Mouse (Mus musculus): ENCODE measurements around the gene Cyp2j6. TPM values are rescaled to one million over a fixed set of nuclear protein-coding genes. Genes with fewer than 3 reads are reported as not detected.
"Not testable (repeated sequence)": the region's sequence is repeated elsewhere in the genome, so short reads cannot be mapped to it uniquely, and the experiment has no call there.

Cyp2j6 gene
- total RNA-seq (2015; ENCODE audit: low replicate concordance) (1.5 TPM in 1 of 2 replicates, not detected in the other), total RNA-seq (2017; ENCODE audit: low replicate concordance) (0.09 TPM in 1 of 2 replicates, not detected in the other)

- no peak for ATAC-seq (replicated peaks; ENCODE audit: low FRiP score, poor library complexity, severe bottlenecking)
Measured at GRCm38 (mm10) chr4:96553133-96553819, at the start of gene Cyp2j6. Gene Cyp2j6 (minus strand): TSS chr4:96553661.

GRCm38 (mm10) chr4:96591791-96592150 lies 38.3 kb upstream of the Cyp2j6 start:
- no peak for ATAC-seq (replicated peaks; ENCODE audit: low FRiP score, poor library complexity, severe bottlenecking)

GRCm38 (mm10) chr4:96590911-96591790 lies 37.7 kb upstream of the Cyp2j6 start, which contains the start of gene Cyp2j9:
Gene Cyp2j9 (minus strand): TSS chr4:96591578.
- ATAC-seq (replicated peaks; ENCODE audit: low FRiP score, poor library complexity, severe bottlenecking) = no peak

GRCm38 (mm10) chr4:96581425-96582088 lies 28.1 kb upstream of the Cyp2j6 start:
- no peak for ATAC-seq (replicated peaks; ENCODE audit: low FRiP score, poor library complexity, severe bottlenecking)

GRCm38 (mm10) chr4:96580351-96580750 lies 26.9 kb upstream of the Cyp2j6 start:
- not testable (repeated sequence) for ATAC-seq (replicated peaks; ENCODE audit: low FRiP score, poor library complexity, severe bottlenecking)

GRCm38 (mm10) chr4:96569442-96569841 lies 16.0 kb upstream of the Cyp2j6 start:
- ATAC-seq (replicated peaks; ENCODE audit: low FRiP score, poor library complexity, severe bottlenecking) = no peak

- no peak for ATAC-seq (replicated peaks; ENCODE audit: low FRiP score, poor library complexity, severe bottlenecking)
Measured at GRCm38 (mm10) chr4:96567988-96568387, 14.5 kb upstream of the Cyp2j6 start.

- no peak for ATAC-seq (replicated peaks; ENCODE audit: low FRiP score, poor library complexity, severe bottlenecking)
Measured at GRCm38 (mm10) chr4:96565808-96566207, 12.3 kb upstream of the Cyp2j6 start.

- ATAC-seq (replicated peaks; ENCODE audit: low FRiP score, poor library complexity, severe bottlenecking) = no peak
Measured at GRCm38 (mm10) chr4:96560464-96560863, 7.0 kb upstream of the Cyp2j6 start.

GRCm38 (mm10) chr4:96559781-96560180 lies 6.3 kb upstream of the Cyp2j6 start:
- ATAC-seq (replicated peaks; ENCODE audit: low FRiP score, poor library complexity, severe bottlenecking) = no peak

GRCm38 (mm10) chr4:96551619-96552018 lies 1.8 kb downstream of the Cyp2j6 start:
- no peak for ATAC-seq (replicated peaks; ENCODE audit: low FRiP score, poor library complexity, severe bottlenecking)

- ATAC-seq (replicated peaks; ENCODE audit: low FRiP score, poor library complexity, severe bottlenecking) = no peak
Measured at GRCm38 (mm10) chr4:96545976-96546375, 7.5 kb downstream of the Cyp2j6 start.

GRCm38 (mm10) chr4:96525772-96526171 lies 27.7 kb downstream of the Cyp2j6 start:
- no peak for ATAC-seq (replicated peaks; ENCODE audit: low FRiP score, poor library complexity, severe bottlenecking)

GRCm38 (mm10) chr4:96522256-96522655 lies 31.2 kb downstream of the Cyp2j6 start:
- no peak for ATAC-seq (replicated peaks; ENCODE audit: low FRiP score, poor library complexity, severe bottlenecking)

GRCm38 (mm10) chr4:96510083-96510482 lies 43.4 kb downstream of the Cyp2j6 start:
- ATAC-seq (replicated peaks; ENCODE audit: low FRiP score, poor library complexity, severe bottlenecking) = no peak

GRCm38 (mm10) chr4:96507286-96507685 lies 46.2 kb downstream of the Cyp2j6 start, which contains the start of gene Cyp2j8:
Gene Cyp2j8 (minus strand): TSS chr4:96507386.
- no peak for ATAC-seq (replicated peaks; ENCODE audit: low FRiP score, poor library complexity, severe bottlenecking)
